Mouse (Mus musculus) forebrain, postnatal 0 days (tissue): ENCODE results near the gene Cacna2d2. TPM values are rescaled to one million over a fixed set of nuclear protein-coding genes. Genes with fewer than 3 reads are reported as not detected.

Experiments
- ATAC-seq: fragments of 200-750 bp; cut with Nextera tagmentation; 2 replicates; pipeline ENCODE4 v1.8.0; 2017; ENCODE audit warnings: mild to moderate bottlenecking, moderate library complexity
- DNase-seq: peaks from one replicate; pipeline ENCODE4 v3.0.0-alpha.2; 2015
- H3K27ac ChIP-seq: fragments of 300-500 bp; sonication (generic); 2 replicates; pipeline ENCODE4 v1.5.1; 2014; ENCODE audit warnings: low read depth, mild to moderate bottlenecking, antibody characterized with exemption, low read length, moderate library complexity, mixed read lengths
- H3K27me3 ChIP-seq: fragments of 300-500 bp; sonication (generic); 2 replicates; pipeline ENCODE4 v1.6.1; 2014; ENCODE audit warnings: mild to moderate bottlenecking, low read length, mixed read lengths; ENCODE audit not compliant: insufficient read depth
- H3K36me3 ChIP-seq: fragments of 300-500 bp; sonication (generic); 2 replicates; pipeline ENCODE4 v1.6.1; 2014; ENCODE audit warnings: mild to moderate bottlenecking, moderate library complexity; ENCODE audit not compliant: insufficient read depth
- H3K4me1 ChIP-seq: fragments of 300-500 bp; sonication (generic); 2 replicates; pipeline ENCODE4 v1.6.1; 2014; ENCODE audit warnings: antibody characterized with exemption; ENCODE audit not compliant: insufficient read depth
- H3K4me2 ChIP-seq: fragments of 300-500 bp; sonication (generic); 2 replicates; pipeline ENCODE4 v1.6.1; 2014; ENCODE audit warnings: low read depth, mild to moderate bottlenecking, moderate library complexity
- H3K4me3 ChIP-seq: fragments of 300-500 bp; sonication (generic); 2 replicates; pipeline ENCODE4 v1.5.1; 2014; ENCODE audit warnings: low read depth, low read length, mixed read lengths
- H3K9ac ChIP-seq: fragments of 300-500 bp; sonication (generic); 2 replicates; pipeline ENCODE4 v1.6.1; 2014; ENCODE audit warnings: mild to moderate bottlenecking
- H3K9me3 ChIP-seq: fragments of 300-500 bp; sonication (generic); 2 replicates; pipeline ENCODE4 v1.6.1; 2016; ENCODE audit warnings: low read length
- CTCF ChIP-seq: sonication (generic); IDR thresholded peaks from 2 replicates; pipeline ENCODE4 v1.5.1; 2016; ENCODE audit warnings: antibody characterized with exemption, control low read depth, low read depth
- WGBS: fragments of 180-500 bp; shearing (Covaris S2); extraction: QIAGEN DNeasy Blood & Tissue Kit; methylation state at CpG from one replicate; pipeline ENCODE4 v1.1.7; 2014; 5-methylcytosine and 5-hydroxymethylcytosine counted together
- polyA plus RNA-seq: library from polyadenylated mRNA; unstranded; fragments of >200 nt; fragmentation: Nextera tagmentation; extraction: Ambion mirVana; gene quantifications from 2 replicates; pipeline ENCODE4 v1.2.1, GENCODE M21; 2015
- total RNA-seq: library from RNA; depleted of rRNA; stranded (reverse); fragments of >200 nt; gene quantifications from 2 replicates; pipeline ENCODE4 v1.2.3, GENCODE M21; 2014

Gene Cacna2d2
- total and polyA plus RNA-seq, 2 experiments from 2014 or later: 5.0 to 49.5 TPM

GRCm38 (mm10) chr9:107470427-107470826 lies 71.0 kb downstream of the Cacna2d2 start:
- DNase-seq (peak; percentile 42), ATAC-seq (peak; percentile 45; the same call in 1 of the 2 replicates)
- no peak overlapping the region for H3K27ac ChIP-seq
- TF ChIP-seq CTCF: no peak
- H3K36me3 ChIP-seq: no peaks in the 10 kb centered on the region
- no peak overlapping the region for H3K4me2 ChIP-seq
- no peak overlapping the region for H3K4me3 ChIP-seq
- peaks cover 7% of the 10 kb centered on the region; the same call in 1 of the 2 replicates for H3K4me1 ChIP-seq
- 14% methylated on average over 15 of the region's 15 CpGs for WGBS
- no peaks in the 10 kb centered on the region for H3K9me3 ChIP-seq
- peaks cover under 1% of the 10 kb centered on the region; the same call in 1 of the 2 replicates for H3K27me3 ChIP-seq
- no peak overlapping the region for H3K9ac ChIP-seq

- no peak for TF ChIP-seq CTCF
- Histone ChIP-seq H3K36me3 (no peaks in the 10 kb centered on the region), H3K9ac (no peak overlapping the region), H3K4me3 (no peak overlapping the region), H3K27ac (no peak overlapping the region), H3K4me1 (peaks cover 7% of the 10 kb centered on the region; the same call in 1 of the 2 replicates), H3K27me3 (no peaks in the 10 kb centered on the region), H3K9me3 (no peaks in the 10 kb centered on the region), H3K4me2 (no peak overlapping the region)
- no peak for DNase-seq
- ATAC-seq: no peak
- 77% methylated on average over 1 of the region's 1 CpGs for WGBS
Measured at GRCm38 (mm10) chr9:107474016-107474415, 74.6 kb downstream of the Cacna2d2 start.

GRCm38 (mm10) chr9:107478979-107479378 lies 79.6 kb downstream of the Cacna2d2 start:
- TF ChIP-seq CTCF: peak; percentile 54
- peak overlapping the region; percentile 23; the same call in 1 of the 2 replicates for H3K4me2 ChIP-seq
- 36% methylated on average over 5 of the region's 5 CpGs for WGBS
- DNase-seq (peak; percentile 54), ATAC-seq (no peak)
- no peaks in the 10 kb centered on the region for H3K27me3 ChIP-seq
- H3K4me3 ChIP-seq: no peak overlapping the region
- peaks cover 3% of the 10 kb centered on the region; the same call in 1 of the 2 replicates for H3K4me1 ChIP-seq
- H3K27ac ChIP-seq: peak overlapping the region; percentile 17; the same call in 1 of the 2 replicates
- no peaks in the 10 kb centered on the region for H3K36me3 ChIP-seq
- no peaks in the 10 kb centered on the region for H3K9me3 ChIP-seq
- H3K9ac ChIP-seq: 0 out of 2 replicates have a peak overlapping the region, but pooled peaks have one; percentile 2

- no peak overlapping the region for H3K4me3 ChIP-seq
- WGBS: 11% methylated on average over 14 of the region's 14 CpGs
- TF ChIP-seq CTCF: no peak
- 0 out of 2 replicates have a peak overlapping the region, but pooled peaks have one; percentile 2 for H3K9ac ChIP-seq
- DNase-seq (peak; percentile 50), ATAC-seq (no peak)
- no peaks in the 10 kb centered on the region for H3K36me3 ChIP-seq
- H3K4me1 ChIP-seq: peaks cover 5% of the 10 kb centered on the region
- peak overlapping the region; percentile 17; the same call in 1 of the 2 replicates for H3K27ac ChIP-seq
- no peaks in the 10 kb centered on the region for H3K9me3 ChIP-seq
- H3K27me3 ChIP-seq: no peaks in the 10 kb centered on the region
- peak overlapping the region; percentile 23 for H3K4me2 ChIP-seq
Measured at GRCm38 (mm10) chr9:107479593-107479992, 80.2 kb downstream of the Cacna2d2 start.

DNA sequence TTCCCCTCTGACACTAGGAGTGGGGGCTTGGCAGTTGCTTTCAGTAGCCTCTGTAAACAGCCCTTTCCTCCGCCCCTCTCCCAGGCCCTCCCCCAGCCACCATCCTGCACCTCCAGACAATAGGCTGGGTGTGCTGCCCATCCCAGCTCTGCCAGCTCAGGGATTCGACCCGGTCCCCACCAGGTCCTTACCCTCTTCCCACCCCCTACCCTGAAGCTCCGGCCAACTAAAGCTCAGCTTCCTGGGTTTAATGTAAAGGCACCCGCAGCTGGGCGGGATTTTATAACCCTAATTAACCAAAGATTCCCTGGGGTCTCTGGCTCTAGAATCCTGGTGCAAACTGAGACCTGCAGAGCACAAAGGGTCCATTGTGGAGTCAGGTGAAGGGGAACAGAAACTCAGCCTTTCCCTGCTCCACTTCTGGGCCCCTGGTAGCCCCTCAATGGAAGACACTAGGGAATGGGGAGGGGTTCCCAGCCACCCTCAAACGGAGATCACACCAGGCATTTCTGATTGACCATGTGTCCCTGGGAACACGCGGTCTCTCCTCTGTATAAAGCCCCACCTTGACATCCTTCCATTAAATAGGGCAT lies 81.2 kb downstream of the Cacna2d2 start:
- no peak for TF ChIP-seq CTCF
- WGBS: 14% methylated on average over 9 of the region's 9 CpGs
- Histone ChIP-seq H3K27ac (peak overlapping the region; percentile 45; the same call in 1 of the 2 replicates), H3K9me3 (no peaks in the 10 kb centered on the region), H3K4me2 (no peak overlapping the region), H3K27me3 (no peaks in the 10 kb centered on the region), H3K9ac (no peak overlapping the region), H3K4me1 (peaks cover 9% of the 10 kb centered on the region), H3K36me3 (no peaks in the 10 kb centered on the region), H3K4me3 (no peak overlapping the region)
- no peak for ATAC-seq
- DNase-seq: no peak

- Histone ChIP-seq H3K4me1 (peaks cover 9% of the 10 kb centered on the region), H3K27ac (no peak overlapping the region), H3K36me3 (no peaks in the 10 kb centered on the region), H3K9me3 (no peaks in the 10 kb centered on the region), H3K4me3 (no peak overlapping the region), H3K9ac (no peak overlapping the region), H3K4me2 (no peak overlapping the region), H3K27me3 (no peaks in the 10 kb centered on the region)
- ATAC-seq: no peak
- no peak for DNase-seq
- 15% methylated on average over 16 of the region's 16 CpGs for WGBS
- no peak for TF ChIP-seq CTCF
Measured at GRCm38 (mm10) chr9:107481340-107481739, 81.9 kb downstream of the Cacna2d2 start.

DNA sequence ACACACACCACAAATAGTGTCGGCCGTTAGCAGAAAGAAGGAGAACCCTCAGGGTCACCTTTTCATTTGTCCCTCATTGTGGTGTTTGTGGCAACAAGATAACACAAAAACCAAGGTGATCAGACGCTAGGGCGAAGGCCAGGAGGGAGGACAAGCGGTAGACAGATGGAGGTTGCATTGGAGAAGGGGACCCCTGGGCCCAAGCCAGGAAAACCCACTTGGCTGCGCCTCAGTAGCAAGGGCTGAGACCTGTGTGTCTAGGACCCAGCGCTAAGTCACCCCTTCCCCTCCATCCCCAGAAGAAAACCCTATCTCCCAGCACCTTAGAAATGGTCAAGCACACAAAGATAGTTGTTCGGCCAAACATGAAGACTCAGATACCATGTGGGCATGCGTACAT lies 82.6 kb downstream of the Cacna2d2 start:
- ATAC-seq (no peak), DNase-seq (no peak)
- no peak overlapping the region for H3K9ac ChIP-seq
- H3K27me3 ChIP-seq: no peaks in the 10 kb centered on the region
- no peak overlapping the region for H3K4me3 ChIP-seq
- H3K9me3 ChIP-seq: no peaks in the 10 kb centered on the region
- no peak overlapping the region for H3K27ac ChIP-seq
- 86% methylated on average over 9 of the region's 9 CpGs for WGBS
- H3K4me2 ChIP-seq: no peak overlapping the region
- no peak for TF ChIP-seq CTCF
- H3K4me1 ChIP-seq: peaks cover 9% of the 10 kb centered on the region
- H3K36me3 ChIP-seq: no peaks in the 10 kb centered on the region
